Mouse (Mus musculus): ENCODE data around the gene H1f0. TPM values are rescaled to one million over a fixed set of nuclear protein-coding genes. Genes with fewer than 3 reads are reported as not detected.

H1f0 gene
- total RNA-seq, 1 experiment from 2014 or later: 162 TPM

DNA sequence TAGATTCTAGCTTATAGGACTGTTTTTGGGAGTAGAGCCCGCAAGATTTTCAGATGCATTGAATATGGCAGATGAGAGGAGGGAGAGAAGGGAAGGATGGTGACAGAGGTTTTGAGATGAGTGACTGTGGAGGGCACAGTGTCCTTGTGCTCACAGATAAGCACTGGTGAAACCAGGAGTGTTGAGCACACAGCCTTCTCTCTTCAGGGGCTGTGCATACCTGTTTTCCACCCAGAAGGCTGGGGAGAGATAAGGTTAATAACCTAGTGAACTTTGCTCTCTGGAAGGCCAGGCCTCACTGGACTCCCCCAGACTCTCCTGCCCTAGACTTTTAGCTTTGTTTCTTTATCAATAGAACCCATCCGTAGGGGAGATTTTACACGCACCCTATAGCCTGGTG, 40.2 kb downstream of the H1f0 start:
- no peak for DNase-seq

DNA sequence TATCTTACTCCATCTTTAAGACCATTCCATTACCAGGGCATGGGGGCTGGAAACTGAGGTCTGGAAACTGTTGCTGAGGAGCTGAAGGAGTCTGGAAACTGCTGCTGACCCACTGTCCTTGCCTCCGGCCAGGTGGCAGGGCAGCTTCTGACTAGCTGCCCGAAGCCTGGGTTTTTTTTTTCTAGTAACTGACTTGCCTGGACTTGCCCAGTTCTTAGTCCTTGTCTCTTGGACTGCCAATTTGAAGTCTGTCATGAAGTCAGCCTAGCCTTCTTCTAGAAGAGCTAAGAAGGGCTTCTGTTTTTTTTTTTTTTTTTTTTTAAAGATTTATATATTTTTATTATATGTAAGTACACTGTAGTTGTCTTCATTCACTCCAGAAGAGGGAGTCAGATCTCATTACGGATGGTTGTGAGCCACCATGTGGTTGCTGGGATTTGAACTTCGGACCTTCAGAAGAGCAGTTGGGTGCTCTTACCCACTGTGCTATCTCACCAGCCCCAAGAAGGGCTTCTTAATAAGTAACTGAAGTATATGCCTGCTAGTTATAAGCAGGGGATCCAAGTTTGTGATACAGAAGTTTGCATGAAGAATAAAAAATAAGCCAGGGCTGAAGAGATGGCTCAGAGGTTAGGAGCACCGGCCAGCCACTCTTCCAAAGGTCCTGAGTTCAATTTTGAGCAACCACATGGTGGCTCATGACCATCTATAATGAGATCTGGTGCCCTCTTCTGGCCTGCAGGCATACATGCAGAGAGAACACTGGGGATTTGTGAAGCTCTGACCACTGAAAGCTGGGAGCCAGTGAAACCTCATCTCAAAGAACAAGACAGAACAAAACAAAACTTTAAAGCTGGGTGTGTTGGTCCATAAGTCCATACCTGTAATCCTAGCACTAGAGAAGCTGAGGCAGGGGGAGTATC, 43.1 kb downstream of the H1f0 start:
- peak; percentile 70 for DNase-seq

DNA sequence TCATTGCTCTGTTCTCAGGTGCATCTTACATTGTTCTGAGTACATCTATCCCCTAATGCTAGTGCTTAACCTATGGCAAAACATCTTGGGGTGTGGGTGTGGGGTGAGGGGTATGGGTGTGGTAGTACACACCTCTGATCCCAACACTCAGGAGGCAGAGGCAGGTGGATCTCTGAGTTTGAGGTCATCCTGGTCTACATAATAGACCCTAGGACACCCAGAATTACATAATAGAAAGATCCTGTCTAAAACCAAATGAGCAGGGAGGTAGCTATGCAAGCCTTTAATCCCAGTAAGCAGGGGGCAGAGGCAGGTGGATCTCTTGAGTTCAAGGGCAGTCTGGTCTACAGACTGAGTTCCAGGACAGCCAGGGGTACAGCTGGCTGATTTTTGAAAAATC, 45.5 kb downstream of the H1f0 start:
- no peak for DNase-seq

- DNase-seq: no peak
These were observed 46.2 kb downstream of the H1f0 start for GRCm38 (mm10) chr15:79074446-79074845.

- peak; percentile 94 for DNase-seq
These were observed 46.8 kb downstream of the H1f0 start, which contains the start of gene Eif3l for GRCm38 (mm10) chr15:79074913-79075532. Gene Eif3l (plus strand): TSS chr15:79075179.

- DNase-seq: no peak
These were observed 47.6 kb downstream of the H1f0 start for GRCm38 (mm10) chr15:79075658-79076365.

GRCm38 (mm10) chr15:79079567-79079966, 51.3 kb downstream of the H1f0 start:
- no peak for DNase-seq

Small RNA genes within 50 kb of the gene (microRNA-seq; reads per million reads assigned to microRNA genes)
- 1.7 to 2.3 reads per million in 2 experiments for gene Mir6956

Other genes starting within 250 kb of the H1f0 start
- 10.6 and 12.7 TPM in 2 replicates for gene Card10, start 225.4 kb upstream of the H1f0 start, total RNA-seq (2021)
- 44.5 and 45.1 TPM in 2 replicates for gene Cdc42ep1, start 185.8 kb upstream of the H1f0 start, total RNA-seq (2021)
- gene Lgals2, start 172.9 kb upstream of the H1f0 start, total RNA-seq (2021): 0.85 TPM in 1 of 2 replicates, not detected in the other
- gene Gga1, start 151.3 kb upstream of the H1f0 start, total RNA-seq (2021): 51.7 and 52.0 TPM in 2 replicates
- not detected in 2 replicates for gene Gm49510, start 128.8 kb upstream of the H1f0 start, total RNA-seq (2021)
- gene Sh3bp1, start 128.7 kb upstream of the H1f0 start, total RNA-seq (2021): 6.6 and 15.2 TPM in 2 replicates
- 4.4 and 6.2 TPM in 2 replicates for gene Pdxp, start 114.5 kb upstream of the H1f0 start, total RNA-seq (2021)
- 554 and 561 TPM in 2 replicates for gene Lgals1, start 101.7 kb upstream of the H1f0 start, total RNA-seq (2021)
- gene Nol12, start 93.5 kb upstream of the H1f0 start, total RNA-seq (2021): 37.0 and 44.4 TPM in 2 replicates
- gene Triobp, start 80.7 kb upstream of the H1f0 start, total RNA-seq (2021): 82.2 and 85.0 TPM in 2 replicates
- 0.41 and 0.78 TPM in 2 replicates for gene Galr3, start 13.4 kb downstream of the H1f0 start, total RNA-seq (2021)
- gene Ankrd54, start 34.4 kb downstream of the H1f0 start, total RNA-seq (2021): 23.3 and 24.1 TPM in 2 replicates
- 171 and 177 TPM in 2 replicates for gene Eif3l, start 46.7 kb downstream of the H1f0 start, total RNA-seq (2021)
- 34.3 and 41.0 TPM in 2 replicates for gene Micall1, start 80.4 kb downstream of the H1f0 start, total RNA-seq (2021)
- gene Polr2f, start 112.6 kb downstream of the H1f0 start, total RNA-seq (2021): 110 and 127 TPM in 2 replicates
- 4.4 and 4.7 TPM in 2 replicates for gene 1700088E04Rik, start 112.8 kb downstream of the H1f0 start, total RNA-seq (2021)
- 2.3 and 3.3 TPM in 2 replicates for gene Sox10, start 136.8 kb downstream of the H1f0 start, total RNA-seq (2021)
- 18.6 and 22.9 TPM in 2 replicates for gene Pick1, start 200.7 kb downstream of the H1f0 start, total RNA-seq (2021)
- gene Gm49486, start 200.9 kb downstream of the H1f0 start, total RNA-seq (2021): 0.22 TPM in 1 of 2 replicates, not detected in the other
- gene Slc16a8, start 226.3 kb downstream of the H1f0 start, total RNA-seq (2021): not detected in 2 replicates

Data from adrenal gland, postnatal 14 days (tissue).